Mouse (Mus musculus) central nervous system, embryonic 11.5 days (tissue): Measurements from ENCODE around the gene Olfr639. TPM values are rescaled to one million over a fixed set of nuclear protein-coding genes. Genes with fewer than 3 reads are reported as not detected.

Experiments
- polyA plus RNA-seq: library from polyadenylated mRNA; depleted of rRNA; stranded (reverse); fragments of >200 nt; gene quantifications from 2 replicates; pipeline ENCODE4 v1.2.3, GENCODE M21; 2012; rRNA removed

Gene Olfr639
- not detected in 2 replicates for polyA plus RNA-seq

GRCm38 (mm10) chr7:104017203-104017602 lies at the start of gene Olfr639:
TSS of gene Olfr639 (minus strand) at chr7:104017303.

DNA sequence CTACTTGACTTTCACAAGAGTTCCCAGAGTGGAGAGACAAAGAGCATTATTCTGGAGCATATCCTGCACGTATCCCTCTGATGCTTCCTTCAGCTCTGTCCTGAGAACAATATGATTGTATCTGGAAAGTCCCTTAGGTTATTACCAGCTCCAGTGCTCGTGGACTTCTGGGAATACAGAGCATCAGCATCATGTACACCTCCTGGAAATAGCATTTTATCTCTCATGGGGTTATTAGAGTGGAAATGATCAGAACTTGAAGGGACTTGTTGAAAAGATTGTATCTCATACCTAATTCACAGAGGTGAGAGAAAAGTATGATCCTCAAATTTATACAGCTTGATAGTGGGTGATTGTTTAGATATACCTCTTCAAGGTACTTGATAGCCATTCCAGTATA lies 44.2 kb upstream of the Olfr639 start, which contains the start of gene 4930516K23Rik:
TSS of gene 4930516K23Rik (minus strand) at position 101 of the 400 bp plus-strand sequence.

DNA sequence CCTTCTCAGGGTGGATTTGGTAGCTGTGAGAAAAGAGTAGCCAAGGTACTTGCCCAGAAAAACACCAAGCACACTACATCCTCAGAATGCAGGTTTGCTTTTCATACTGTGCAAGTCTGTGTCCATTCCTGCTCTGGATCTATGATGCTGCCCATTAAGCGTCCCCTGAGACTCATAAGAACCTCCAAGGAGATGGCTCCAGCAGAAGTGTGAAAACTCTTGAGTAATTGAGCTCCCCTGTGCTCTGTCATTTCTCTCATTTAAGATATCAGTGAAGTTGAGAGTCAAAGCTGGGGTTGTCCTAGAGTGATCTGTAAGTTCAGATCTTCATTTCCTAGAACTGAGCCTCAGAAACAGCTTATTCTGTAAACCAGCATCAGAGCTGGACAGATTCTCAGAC lies 35.5 kb upstream of the Olfr639 start, which contains the start of gene Olfr642:
TSS of gene Olfr642 (minus strand) at position 101 of the 400 bp plus-strand sequence.

GRCm38 (mm10) chr7:104035145-104035544 lies 18.0 kb upstream of the Olfr639 start, which contains the start of gene Olfr641:
TSS of gene Olfr641 (plus strand) at chr7:104035445.

GRCm38 (mm10) chr7:104025473-104025872 lies 8.4 kb upstream of the Olfr639 start, which contains the start of gene Olfr640:
TSS of gene Olfr640 (minus strand) at chr7:104025573.

GRCm38 (mm10) chr7:103998446-103998845 lies 18.7 kb downstream of the Olfr639 start, which contains the start of gene Olfr638:
TSS of gene Olfr638 (plus strand) at chr7:103998746.

DNA sequence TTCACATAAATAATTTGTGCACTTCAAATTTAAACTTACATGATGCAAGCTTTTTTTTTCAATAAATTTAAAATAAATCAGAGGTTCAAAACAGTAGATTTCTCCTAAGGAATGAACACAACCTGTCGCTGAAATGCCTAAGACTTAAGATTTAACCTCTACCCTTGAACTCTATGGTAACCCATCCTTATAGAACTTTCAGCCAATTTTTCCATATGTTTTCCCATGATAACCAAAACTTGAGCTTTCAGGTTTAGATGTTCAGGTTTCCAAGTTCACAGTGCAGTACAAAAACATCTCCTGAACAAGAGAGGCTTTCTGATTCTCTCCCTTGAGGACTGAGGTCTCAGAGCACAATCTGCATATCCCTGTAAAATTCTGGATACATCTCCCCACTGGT lies 46.3 kb downstream of the Olfr639 start, which contains the start of gene Olfr635:
TSS of gene Olfr635 (plus strand) at position 301 of the 400 bp plus-strand sequence.

Other genes starting within 250 kb of the Olfr639 start
- gene Olfr69, start 245.7 kb downstream of the Olfr639 start, polyA plus RNA-seq: not detected in 2 replicates
- gene Olfr68, start 237.6 kb downstream of the Olfr639 start, polyA plus RNA-seq: not detected in 2 replicates
- not detected in 2 replicates for gene Olfr67, start 225.5 kb downstream of the Olfr639 start, polyA plus RNA-seq
- gene Hbb-bt, start 203.3 kb downstream of the Olfr639 start, polyA plus RNA-seq: 1,727 and 2,114 TPM in 2 replicates
- 1,278 and 2,335 TPM in 2 replicates for gene Hbb-bs, start 189.2 kb downstream of the Olfr639 start, polyA plus RNA-seq
- 0.40 TPM in 1 of 2 replicates, not detected in the other for gene Hbb-bh2, start 176.8 kb downstream of the Olfr639 start, polyA plus RNA-seq
- gene Hbb-bh1, start 174.1 kb downstream of the Olfr639 start, polyA plus RNA-seq: 1,953 and 3,124 TPM in 2 replicates
- 10,518 and 17,284 TPM in 2 replicates for gene Hbb-y, start 164.1 kb downstream of the Olfr639 start, polyA plus RNA-seq
- not detected in 2 replicates for gene Olfr66, start 131.1 kb downstream of the Olfr639 start, polyA plus RNA-seq
- gene Olfr64, start 122.8 kb downstream of the Olfr639 start, polyA plus RNA-seq: not detected in 2 replicates
- not detected in 2 replicates for gene Olfr65, start 113.8 kb downstream of the Olfr639 start, polyA plus RNA-seq
- not detected in 2 replicates for gene Olfr631, start 88.5 kb downstream of the Olfr639 start, polyA plus RNA-seq
- 0.11 and 0.36 TPM in 2 replicates for gene Olfr632, start 83.0 kb downstream of the Olfr639 start, polyA plus RNA-seq
- not detected in 2 replicates for gene Olfr633, start 72.9 kb downstream of the Olfr639 start, polyA plus RNA-seq
- gene Olfr635, start 46.2 kb downstream of the Olfr639 start, polyA plus RNA-seq: not detected in 2 replicates
- gene Olfr638, start 18.6 kb downstream of the Olfr639 start, polyA plus RNA-seq: not detected in 2 replicates
- not detected in 2 replicates for gene Olfr640, start 8.3 kb upstream of the Olfr639 start, polyA plus RNA-seq
- not detected in 2 replicates for gene Olfr641, start 18.1 kb upstream of the Olfr639 start, polyA plus RNA-seq
- gene Olfr642, start 35.4 kb upstream of the Olfr639 start, polyA plus RNA-seq: not detected in 2 replicates
- gene 4930516K23Rik, start 44.1 kb upstream of the Olfr639 start, polyA plus RNA-seq: not detected in 2 replicates
- gene Olfr644, start 54.6 kb upstream of the Olfr639 start, polyA plus RNA-seq: not detected in 2 replicates
- not detected in 2 replicates for gene Olfr645, start 68.2 kb upstream of the Olfr639 start, polyA plus RNA-seq
- gene Olfr646, start 87.6 kb upstream of the Olfr639 start, polyA plus RNA-seq: not detected in 2 replicates
- not detected in 2 replicates for gene Ubqln5, start 112.5 kb upstream of the Olfr639 start, polyA plus RNA-seq
- gene Olfr643, start 120.1 kb upstream of the Olfr639 start, polyA plus RNA-seq: not detected in 2 replicates
- not detected in 2 replicates for gene Ubqln3, start 126.0 kb upstream of the Olfr639 start, polyA plus RNA-seq
- not detected in 2 replicates for gene Ubqlnl, start 133.3 kb upstream of the Olfr639 start, polyA plus RNA-seq
- gene Olfm5, start 147.5 kb upstream of the Olfr639 start, polyA plus RNA-seq: 0.02 TPM in 1 of 2 replicates, not detected in the other
- gene Olfr648, start 166.1 kb upstream of the Olfr639 start, polyA plus RNA-seq: 0.01 and 0.07 TPM in 2 replicates
- not detected in 2 replicates for gene Olfr649, start 178.7 kb upstream of the Olfr639 start, polyA plus RNA-seq
- gene Trim6, start 201.5 kb upstream of the Olfr639 start, polyA plus RNA-seq: 2.1 and 3.0 TPM in 2 replicates
- gene Trim34a, start 227.2 kb upstream of the Olfr639 start, polyA plus RNA-seq: 1.3 and 2.2 TPM in 2 replicates